Mouse (Mus musculus) midbrain, embryonic 11.5 days (tissue): ENCODE data around the gene Camkk1. TPM values are rescaled to one million over a fixed set of nuclear protein-coding genes. Genes with fewer than 3 reads are reported as not detected.

Source experiments
- ATAC-seq: fragments of 200-750 bp; cut with Nextera tagmentation; 2 replicates; pipeline ENCODE4 v1.8.0; 2017; ENCODE audit warnings: moderate TSS enrichment, moderate library complexity; ENCODE audit not compliant: low FRiP score
- DNase-seq: peaks from one replicate; pipeline ENCODE4 v3.0.0; 2015; ENCODE audit warnings: low spot score; ENCODE audit errors: missing footprints
- H3K27ac ChIP-seq: fragments of 300-500 bp; sonication (generic); 2 replicates; pipeline ENCODE4 v1.5.1; 2014; ENCODE audit warnings: low read depth, low read length
- H3K27me3 ChIP-seq: fragments of 300-500 bp; sonication (generic); 2 replicates; pipeline ENCODE4 v1.6.1; 2014; ENCODE audit warnings: mild to moderate bottlenecking, low read length, moderate library complexity, mixed read lengths; ENCODE audit not compliant: control insufficient read depth, insufficient read depth
- H3K36me3 ChIP-seq: fragments of 300-500 bp; sonication (generic); 2 replicates; pipeline ENCODE4 v1.6.1; 2014; ENCODE audit warnings: mild to moderate bottlenecking, low read length, moderate library complexity, mixed read lengths; ENCODE audit not compliant: control insufficient read depth, insufficient read depth
- H3K4me1 ChIP-seq: fragments of 300-500 bp; sonication (generic); 2 replicates; pipeline ENCODE4 v1.6.1; 2014; ENCODE audit warnings: low read length; ENCODE audit not compliant: control insufficient read depth, insufficient read depth
- H3K4me2 ChIP-seq: fragments of 300-500 bp; sonication (generic); 2 replicates; pipeline ENCODE4 v1.6.1; 2014; ENCODE audit warnings: mild to moderate bottlenecking, moderate library complexity
- H3K4me3 ChIP-seq: fragments of 300-500 bp; sonication (generic); 2 replicates; pipeline ENCODE4 v1.5.1; 2014; ENCODE audit warnings: low read depth, low read length
- H3K9ac ChIP-seq: fragments of 300-500 bp; sonication (generic); 2 replicates; pipeline ENCODE4 v1.6.1; 2014; ENCODE audit warnings: low read length
- H3K9me3 ChIP-seq: fragments of 300-500 bp; sonication (generic); 2 replicates; pipeline ENCODE4 v1.6.1; 2016; ENCODE audit warnings: low read length; ENCODE audit not compliant: control insufficient read depth
- WGBS: fragments of 180-500 bp; shearing (Covaris S2); extraction: QIAGEN DNeasy Blood & Tissue Kit; methylation state at CpG from one replicate; pipeline ENCODE4 v1.1.7; 2014; 5-methylcytosine and 5-hydroxymethylcytosine counted together
- polyA plus RNA-seq: library from polyadenylated mRNA; unstranded; fragments of >200 nt; fragmentation: Nextera tagmentation; extraction: Ambion mirVana; gene quantifications from 2 replicates; pipeline ENCODE4 v1.2.1, GENCODE M21; 2014

Gene Camkk1
- polyA plus RNA-seq, 1 experiment from 2014 or later, result 4.2 TPM

GRCm38 (mm10) chr11:73059630-73060029 is 40.8 kb downstream of the Camkk1 start:
- Histone ChIP-seq H3K4me1 (no peaks in the 10 kb centered on the region), H3K36me3 (no peaks in the 10 kb centered on the region), H3K27me3 (no peaks in the 10 kb centered on the region), H3K27ac (no peak overlapping the region), H3K4me3 (no peak overlapping the region), H3K9me3 (no peaks in the 10 kb centered on the region), H3K4me2 (no peak overlapping the region), H3K9ac (no peak overlapping the region)
- 94% methylated on average over 3 of the region's 3 CpGs for WGBS
- no peak for ATAC-seq
- DNase-seq, result no peak

DNA sequence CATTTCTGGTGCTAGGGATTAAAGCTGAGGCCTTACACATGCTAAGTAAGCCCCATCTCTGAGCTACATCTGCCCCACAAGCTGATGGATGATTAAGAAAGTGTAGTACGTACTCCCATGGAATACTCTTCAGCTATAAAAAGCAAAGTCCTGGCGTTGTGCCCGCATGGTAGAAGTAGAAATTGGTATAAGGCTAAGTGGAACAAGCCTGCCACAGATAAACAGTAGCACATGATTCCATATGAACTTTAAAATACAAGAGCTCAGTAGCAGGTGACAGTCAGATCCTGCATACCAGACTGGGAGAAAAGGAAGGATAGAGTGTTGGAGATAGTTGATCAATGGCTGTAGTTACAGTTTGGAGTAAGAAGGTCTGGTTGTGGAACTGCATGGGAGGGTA is 42.6 kb downstream of the Camkk1 start:
- WGBS, result 95% methylated on average over 3 of the region's 3 CpGs
- no peaks in the 10 kb centered on the region for H3K4me1 ChIP-seq
- no peak overlapping the region for H3K4me2 ChIP-seq
- no peaks in the 10 kb centered on the region for H3K27me3 ChIP-seq
- no peak overlapping the region for H3K4me3 ChIP-seq
- no peak for ATAC-seq
- no peaks in the 10 kb centered on the region for H3K9me3 ChIP-seq
- no peak overlapping the region for H3K27ac ChIP-seq
- no peak overlapping the region for H3K9ac ChIP-seq
- H3K36me3 ChIP-seq, result no peaks in the 10 kb centered on the region
- no peak for DNase-seq

GRCm38 (mm10) chr11:73071839-73072238 is 53.0 kb downstream of the Camkk1 start:
- ATAC-seq, result no peak
- WGBS, result 84% methylated on average over 3 of the region's 3 CpGs
- DNase-seq, result peak; percentile 85

GRCm38 (mm10) chr11:73076295-73076694 is 57.5 kb downstream of the Camkk1 start:
- ATAC-seq (no peak), DNase-seq (peak; percentile 53)
- WGBS, result 79% methylated on average over 4 of the region's 4 CpGs
- H3K9ac ChIP-seq, result no peak overlapping the region
- no peaks in the 10 kb centered on the region for H3K4me1 ChIP-seq
- H3K4me3 ChIP-seq, result no peak overlapping the region
- no peaks in the 10 kb centered on the region for H3K9me3 ChIP-seq
- H3K36me3 ChIP-seq, result peaks cover 19% of the 10 kb centered on the region
- no peak overlapping the region for H3K27ac ChIP-seq
- no peak overlapping the region for H3K4me2 ChIP-seq
- no peaks in the 10 kb centered on the region for H3K27me3 ChIP-seq

More at GRCm38 (mm10) chr11:73071839-73072238, 53.0 kb downstream of the Camkk1 start:
- Histone ChIP-seq H3K27ac (no peak overlapping the region), H3K27me3 (no peaks in the 10 kb centered on the region), H3K4me1 (no peaks in the 10 kb centered on the region), H3K4me3 (no peak overlapping the region), H3K9me3 (no peaks in the 10 kb centered on the region), H3K9ac (no peak overlapping the region), H3K4me2 (no peak overlapping the region), H3K36me3 (peaks cover 13% of the 10 kb centered on the region)

GRCm38 (mm10) chr11:73076733-73077132 is 57.9 kb downstream of the Camkk1 start:
- no peak overlapping the region for H3K9ac ChIP-seq
- ATAC-seq (no peak), DNase-seq (peak; percentile 41)
- no peak overlapping the region for H3K4me3 ChIP-seq
- 82% methylated on average over 4 of the region's 4 CpGs for WGBS
- H3K27me3 ChIP-seq, result no peaks in the 10 kb centered on the region
- no peak overlapping the region for H3K4me2 ChIP-seq
- H3K9me3 ChIP-seq, result no peaks in the 10 kb centered on the region
- no peaks in the 10 kb centered on the region for H3K4me1 ChIP-seq
- H3K27ac ChIP-seq, result no peak overlapping the region
- peaks cover 22% of the 10 kb centered on the region for H3K36me3 ChIP-seq

DNA sequence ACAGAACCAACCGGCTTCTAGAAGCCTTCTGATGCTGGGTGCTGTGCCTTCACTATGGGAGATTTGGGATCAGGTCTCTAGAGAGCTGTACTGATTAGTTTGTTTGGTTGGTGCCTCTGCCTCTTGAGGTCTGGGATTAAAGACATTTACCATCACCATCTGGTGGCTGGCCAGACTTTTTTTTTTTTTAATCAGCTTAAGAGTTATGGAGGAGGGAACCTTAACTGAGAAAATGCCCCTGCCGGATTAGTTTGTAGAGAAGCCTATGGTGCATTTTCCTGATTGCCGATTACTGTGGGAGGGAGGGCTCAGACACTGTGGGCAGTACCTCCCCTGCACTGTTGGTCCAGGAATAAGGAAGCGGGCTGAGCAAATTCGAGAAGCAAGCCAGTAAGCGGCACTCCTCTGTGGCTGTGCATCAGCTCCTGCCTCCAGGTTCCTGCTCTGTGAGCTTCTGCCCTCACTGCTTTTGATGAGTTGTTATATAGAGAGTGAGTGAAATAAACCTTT is 58.5 kb downstream of the Camkk1 start:
- H3K4me1 ChIP-seq, result no peaks in the 10 kb centered on the region
- no peaks in the 10 kb centered on the region for H3K9me3 ChIP-seq
- 71% methylated on average over 6 of the region's 6 CpGs for WGBS
- H3K36me3 ChIP-seq, result peaks cover 22% of the 10 kb centered on the region
- H3K27me3 ChIP-seq, result no peaks in the 10 kb centered on the region
- H3K4me3 ChIP-seq, result no peak overlapping the region
- ATAC-seq (peak; percentile 19; the same call in 1 of the 2 replicates), DNase-seq (peak; percentile 73)
- no peak overlapping the region for H3K4me2 ChIP-seq
- H3K9ac ChIP-seq, result no peak overlapping the region
- H3K27ac ChIP-seq, result no peak overlapping the region

GRCm38 (mm10) chr11:73078615-73079014 is 59.8 kb downstream of the Camkk1 start:
- Histone ChIP-seq H3K4me3 (no peak overlapping the region), H3K4me1 (no peaks in the 10 kb centered on the region), H3K36me3 (peaks cover 20% of the 10 kb centered on the region; the same call in 1 of the 2 replicates), H3K4me2 (no peak overlapping the region), H3K9ac (no peak overlapping the region), H3K27ac (no peak overlapping the region), H3K27me3 (no peaks in the 10 kb centered on the region), H3K9me3 (no peaks in the 10 kb centered on the region)
- DNase-seq, result peak; percentile 79
- no peak for ATAC-seq
- WGBS, result 98% methylated on average over 8 of the region's 8 CpGs

GRCm38 (mm10) chr11:73080306-73080705 is 61.5 kb downstream of the Camkk1 start:
- no peak for ATAC-seq
- H3K4me2 ChIP-seq, result no peak overlapping the region
- H3K4me1 ChIP-seq, result no peaks in the 10 kb centered on the region
- no peak for DNase-seq
- no peak overlapping the region for H3K9ac ChIP-seq
- H3K27ac ChIP-seq, result no peak overlapping the region
- H3K9me3 ChIP-seq, result no peaks in the 10 kb centered on the region
- H3K4me3 ChIP-seq, result no peak overlapping the region
- H3K36me3 ChIP-seq, result peaks cover 20% of the 10 kb centered on the region; the same call in 1 of the 2 replicates
- 90% methylated on average over 3 of the region's 3 CpGs for WGBS
- H3K27me3 ChIP-seq, result no peaks in the 10 kb centered on the region

- Histone ChIP-seq H3K27me3 (no peaks in the 10 kb centered on the region), H3K36me3 (peaks cover 8% of the 10 kb centered on the region; the same call in 1 of the 2 replicates), H3K4me2 (no peak overlapping the region), H3K9me3 (no peaks in the 10 kb centered on the region), H3K4me3 (no peak overlapping the region), H3K9ac (no peak overlapping the region), H3K27ac (no peak overlapping the region), H3K4me1 (peaks cover 4% of the 10 kb centered on the region; the same call in 1 of the 2 replicates)
- WGBS, result 86% methylated on average over 6 of the region's 6 CpGs
- ATAC-seq (no peak), DNase-seq (no peak)
Measured at GRCm38 (mm10) chr11:73084303-73084702, 65.5 kb downstream of the Camkk1 start.
